Mouse (Mus musculus): ENCODE results near the gene Gpx8. TPM values are rescaled to one million over a fixed set of nuclear protein-coding genes. Genes with fewer than 3 reads are reported as not detected.
A peak's percentile ranks its signal among the peaks of the same experiment; 100 is the strongest.

Gpx8 gene
- polyA plus RNA-seq (2015; fragmentation: Nextera tagmentation; extraction: Ambion mirVana) = 80.4 and 91.0 TPM in 2 replicates

DNA sequence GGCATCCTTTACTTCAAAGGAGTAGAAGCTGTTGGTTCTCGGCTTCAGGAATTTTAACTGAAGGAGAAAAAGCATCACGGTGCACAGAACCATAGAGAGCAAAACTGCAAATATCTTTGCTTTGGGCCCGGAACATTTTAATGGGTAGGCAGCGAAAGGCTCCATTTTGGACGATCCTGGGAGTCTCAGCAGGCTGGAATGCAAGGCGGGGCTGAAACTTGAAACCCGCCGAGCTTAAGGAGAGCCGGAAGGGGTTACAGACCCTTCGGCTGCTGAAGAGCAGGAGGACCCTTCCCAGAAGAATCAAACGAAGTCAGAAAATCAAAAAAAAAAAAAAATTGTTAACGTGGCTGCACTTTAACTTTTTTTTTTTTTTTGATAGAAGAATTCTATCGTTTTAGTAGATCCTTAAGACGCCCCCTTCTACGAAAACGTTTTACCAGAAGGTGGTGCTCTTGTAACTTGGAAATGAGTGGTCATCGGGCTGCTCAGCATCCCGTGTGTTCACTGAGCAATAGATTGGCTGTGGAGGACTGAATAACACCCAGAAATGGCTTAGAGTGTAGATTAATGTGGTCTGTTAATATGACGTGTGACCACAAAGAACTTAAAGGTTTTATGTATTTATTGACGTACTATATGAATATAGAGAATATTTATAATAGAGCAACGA lies at the start of gene Gpx8:
TSS of gene Gpx8 (minus strand) at position 200 of the 673 bp plus-strand sequence.
- Histone ChIP-seq H3K4me2 (ENCODE audit: low read depth, low read length) (peak within 1 kb of the TSS; percentile 48), H3K4me3 (ENCODE audit: low read length) (peak within 1 kb of the TSS; percentile 55), H3K36me3 (ENCODE audit: control insufficient read depth, insufficient read depth, low read length) (peaks cover 5% of the 10 kb centered on the region; the same call in 1 of the 2 replicates), H3K4me1 (ENCODE audit: control insufficient read depth, insufficient read depth, low read length) (no peaks in the 10 kb centered on the region; the same call in 1 of the 2 replicates), H3K9me3 (ENCODE audit: control insufficient read depth, low read length) (no peaks in the 10 kb centered on the region), H3K27me3 (replicated peaks; ENCODE audit: control insufficient read depth, insufficient read depth, low read length) (no peaks in the 10 kb centered on the region), H3K27ac (ENCODE audit: low read length) (peak within 1 kb of the TSS; percentile 45), H3K9ac (ENCODE audit: low read depth, low read length) (peak within 1 kb of the TSS; percentile 67)
- ATAC-seq = peak; percentile 93
- WGBS = 4% methylated on average over 21 of the region's 21 CpGs

DNA sequence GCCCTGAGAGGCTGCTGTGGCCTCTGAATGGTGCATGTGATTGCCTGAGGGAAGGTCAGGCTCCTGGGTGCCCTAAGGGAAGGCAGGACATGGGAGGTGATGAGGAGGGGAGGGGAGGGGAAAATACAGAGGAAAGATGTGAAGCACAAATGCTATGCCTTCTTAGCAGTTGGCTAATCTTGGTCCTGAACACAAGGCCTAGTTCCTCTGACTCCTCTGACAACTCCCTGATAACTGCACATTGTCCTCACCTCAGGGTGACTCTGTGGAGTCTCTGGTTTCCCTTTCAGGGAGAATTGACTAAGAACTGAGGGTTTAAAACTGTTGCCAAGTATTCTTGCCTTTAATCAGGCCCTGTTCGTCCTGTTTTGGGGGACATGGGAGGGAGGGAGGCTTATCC lies 48.4 kb upstream of the Gpx8 start:
- H3K36me3 ChIP-seq (ENCODE audit: control insufficient read depth, insufficient read depth, low read length) = no peaks in the 10 kb centered on the region
- H3K4me3 ChIP-seq (ENCODE audit: low read length) = no peak overlapping the region
- H3K9me3 ChIP-seq (ENCODE audit: control insufficient read depth, low read length) = no peaks in the 10 kb centered on the region
- H3K27ac ChIP-seq (ENCODE audit: low read length) = no peak overlapping the region
- no peak overlapping the region for H3K9ac ChIP-seq (ENCODE audit: low read depth, low read length)
- H3K27me3 ChIP-seq (replicated peaks; ENCODE audit: control insufficient read depth, insufficient read depth, low read length) = no peaks in the 10 kb centered on the region
- no peak overlapping the region for H3K4me2 ChIP-seq (ENCODE audit: low read depth, low read length)
- whole genome bisulfite sequencing = 70% methylated on average over 1 of the region's 1 CpGs
- no peaks in the 10 kb centered on the region for H3K4me1 ChIP-seq (ENCODE audit: control insufficient read depth, insufficient read depth, low read length)
- no peak for ATAC-seq

DNA sequence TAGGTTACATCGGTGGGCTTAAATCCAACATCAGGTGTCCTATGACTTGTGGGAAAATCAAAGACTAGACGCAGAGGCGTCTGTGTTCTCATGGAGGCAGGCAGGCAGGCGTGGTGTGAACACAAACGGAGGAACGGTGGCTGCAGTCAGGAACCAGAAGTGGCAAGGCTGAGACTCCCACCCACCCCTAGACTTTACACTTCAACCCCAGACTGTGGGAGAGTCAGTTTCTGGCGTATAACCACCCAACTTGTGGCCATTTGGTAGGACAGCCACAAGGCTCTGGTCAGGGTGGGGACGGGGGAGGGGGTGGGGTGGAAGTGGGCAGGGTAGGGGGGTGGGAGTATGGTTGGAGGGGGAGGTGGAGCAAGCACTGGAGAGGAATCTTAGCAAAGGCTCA lies 44.3 kb upstream of the Gpx8 start:
- no peak overlapping the region for H3K27ac ChIP-seq (ENCODE audit: low read length)
- H3K36me3 ChIP-seq (ENCODE audit: control insufficient read depth, insufficient read depth, low read length) = no peaks in the 10 kb centered on the region
- no peak overlapping the region for H3K9ac ChIP-seq (ENCODE audit: low read depth, low read length)
- H3K9me3 ChIP-seq (ENCODE audit: control insufficient read depth, low read length) = no peaks in the 10 kb centered on the region
- WGBS = 66% methylated on average over 8 of the region's 8 CpGs
- H3K27me3 ChIP-seq (replicated peaks; ENCODE audit: control insufficient read depth, insufficient read depth, low read length) = no peaks in the 10 kb centered on the region
- H3K4me1 ChIP-seq (ENCODE audit: control insufficient read depth, insufficient read depth, low read length) = no peaks in the 10 kb centered on the region
- no peak overlapping the region for H3K4me2 ChIP-seq (ENCODE audit: low read depth, low read length)
- no peak for ATAC-seq
- H3K4me3 ChIP-seq (ENCODE audit: low read length) = no peak overlapping the region

DNA sequence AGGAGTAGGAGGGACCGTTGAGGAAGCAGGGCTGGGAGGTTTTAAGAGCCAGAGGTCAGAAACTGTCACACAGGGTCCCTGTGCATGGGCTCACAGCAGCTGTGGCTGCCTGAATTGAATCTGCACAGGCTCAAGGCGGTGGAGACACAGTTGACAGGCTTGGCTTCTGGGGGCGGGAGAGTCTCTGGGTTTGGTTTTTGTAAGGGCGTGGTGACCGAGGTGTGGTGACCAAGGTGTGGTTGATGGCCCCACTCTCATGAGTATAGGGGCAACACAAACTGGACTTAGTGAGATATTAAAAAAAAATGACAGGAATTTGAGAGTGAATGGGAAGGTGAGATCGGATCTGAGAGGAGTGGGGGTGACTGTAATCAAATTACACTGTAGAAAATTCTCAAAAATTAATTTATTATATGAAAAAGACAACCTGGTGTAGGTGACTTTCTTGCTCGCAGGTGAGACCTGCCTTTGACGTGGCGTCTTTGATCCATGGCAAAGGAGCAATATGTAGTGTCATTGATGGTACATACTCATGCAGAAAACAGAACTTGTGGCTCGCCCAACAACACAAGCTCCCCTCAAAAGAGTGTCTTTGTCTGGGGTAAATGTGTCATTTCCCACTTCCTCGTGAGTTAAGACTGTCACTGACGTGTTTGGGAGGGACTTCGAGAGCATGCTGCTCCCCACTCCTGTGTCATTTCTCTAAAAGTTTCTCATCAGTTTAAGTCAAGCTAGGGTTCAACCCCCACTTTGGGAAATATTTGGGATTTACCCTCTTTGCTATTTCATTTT lies 41.2 kb upstream of the Gpx8 start:
- no peak overlapping the region for H3K9ac ChIP-seq (ENCODE audit: low read depth, low read length)
- no peaks in the 10 kb centered on the region for H3K27me3 ChIP-seq (replicated peaks; ENCODE audit: control insufficient read depth, insufficient read depth, low read length)
- H3K4me2 ChIP-seq (ENCODE audit: low read depth, low read length) = no peak overlapping the region
- H3K36me3 ChIP-seq (ENCODE audit: control insufficient read depth, insufficient read depth, low read length) = no peaks in the 10 kb centered on the region
- H3K4me1 ChIP-seq (ENCODE audit: control insufficient read depth, insufficient read depth, low read length) = no peaks in the 10 kb centered on the region
- 81% methylated on average over 13 of the region's 13 CpGs for WGBS
- H3K4me3 ChIP-seq (ENCODE audit: low read length) = no peak overlapping the region
- no peaks in the 10 kb centered on the region for H3K9me3 ChIP-seq (ENCODE audit: control insufficient read depth, low read length)
- no peak for ATAC-seq
- no peak overlapping the region for H3K27ac ChIP-seq (ENCODE audit: low read length)

DNA sequence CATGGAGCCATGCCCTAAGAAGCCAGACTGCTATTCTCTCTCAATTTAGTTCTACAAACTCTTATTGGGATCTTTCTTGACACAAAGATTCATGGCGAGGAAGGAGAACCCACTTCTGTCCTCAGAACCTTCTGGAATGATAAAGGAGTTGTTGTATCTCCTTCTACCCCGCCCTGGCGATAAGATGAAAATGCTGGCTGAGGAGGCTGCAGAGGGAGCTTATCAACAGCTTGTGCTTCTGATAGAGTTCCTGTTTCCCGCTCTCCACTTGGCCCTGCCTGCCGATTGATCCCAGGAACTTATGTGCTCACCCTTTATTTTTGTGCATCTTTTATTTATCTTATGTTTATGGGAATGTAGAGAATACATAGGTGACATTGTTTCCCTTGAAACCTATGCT lies 38.5 kb upstream of the Gpx8 start:
- no peak overlapping the region for H3K4me2 ChIP-seq (ENCODE audit: low read depth, low read length)
- no peaks in the 10 kb centered on the region for H3K27me3 ChIP-seq (replicated peaks; ENCODE audit: control insufficient read depth, insufficient read depth, low read length)
- no peak overlapping the region for H3K4me3 ChIP-seq (ENCODE audit: low read length)
- WGBS = 51% methylated on average over 5 of the region's 5 CpGs
- H3K27ac ChIP-seq (ENCODE audit: low read length) = no peak overlapping the region
- no peak overlapping the region for H3K9ac ChIP-seq (ENCODE audit: low read depth, low read length)
- no peak for ATAC-seq
- no peaks in the 10 kb centered on the region for H3K36me3 ChIP-seq (ENCODE audit: control insufficient read depth, insufficient read depth, low read length)
- no peaks in the 10 kb centered on the region for H3K9me3 ChIP-seq (ENCODE audit: control insufficient read depth, low read length)
- no peaks in the 10 kb centered on the region for H3K4me1 ChIP-seq (ENCODE audit: control insufficient read depth, insufficient read depth, low read length)

DNA sequence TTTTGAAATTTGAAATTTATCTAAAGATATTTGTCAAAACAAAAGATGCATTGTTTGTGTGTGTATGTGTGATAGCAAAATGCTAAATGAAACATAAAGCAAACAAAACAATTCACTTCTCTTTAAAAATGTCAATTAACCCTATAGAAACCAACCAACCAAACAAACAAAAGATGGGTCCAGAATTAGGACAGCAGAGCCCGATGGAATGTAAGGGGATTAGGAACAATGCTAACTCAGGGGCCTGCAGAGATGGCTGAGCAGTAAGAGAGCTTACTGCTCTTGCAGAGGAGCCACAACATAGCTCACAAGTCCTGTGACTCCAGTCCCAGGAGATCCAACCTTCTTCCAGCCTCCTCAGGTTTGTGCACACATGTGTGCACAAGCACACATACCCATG lies 35.9 kb upstream of the Gpx8 start:
- Histone ChIP-seq H3K36me3 (ENCODE audit: control insufficient read depth, insufficient read depth, low read length) (no peaks in the 10 kb centered on the region), H3K9ac (ENCODE audit: low read depth, low read length) (no peak overlapping the region), H3K4me1 (ENCODE audit: control insufficient read depth, insufficient read depth, low read length) (no peaks in the 10 kb centered on the region), H3K9me3 (ENCODE audit: control insufficient read depth, low read length) (no peaks in the 10 kb centered on the region), H3K27me3 (replicated peaks; ENCODE audit: control insufficient read depth, insufficient read depth, low read length) (no peaks in the 10 kb centered on the region), H3K27ac (ENCODE audit: low read length) (no peak overlapping the region), H3K4me2 (ENCODE audit: low read depth, low read length) (no peak overlapping the region), H3K4me3 (ENCODE audit: low read length) (no peak overlapping the region)
- 60% methylated on average over 1 of the region's 1 CpGs for WGBS
- ATAC-seq = no peak

DNA sequence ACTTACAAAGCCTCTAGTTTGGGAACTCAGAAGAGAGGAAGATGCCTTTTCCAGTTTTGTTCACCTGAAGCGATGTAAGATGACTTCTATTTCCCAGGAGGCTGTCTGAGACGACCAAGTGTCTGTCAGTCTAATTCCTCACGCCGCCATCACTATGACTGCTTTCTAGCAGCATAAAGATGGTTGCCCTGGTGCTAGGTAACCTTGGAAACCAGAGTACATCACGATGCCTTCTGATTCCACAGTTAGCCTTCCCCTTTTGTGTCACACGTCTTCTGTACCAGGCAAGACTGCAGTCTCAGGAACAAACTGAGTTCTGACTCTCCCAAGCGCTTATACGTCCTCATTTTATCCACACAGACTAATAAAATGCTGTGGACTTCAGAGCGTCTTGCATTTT lies 32.8 kb upstream of the Gpx8 start:
- H3K4me2 ChIP-seq (ENCODE audit: low read depth, low read length) = no peak overlapping the region
- no peak for ATAC-seq
- H3K9ac ChIP-seq (ENCODE audit: low read depth, low read length) = no peak overlapping the region
- 82% methylated on average over 9 of the region's 9 CpGs for WGBS
- no peak overlapping the region for H3K27ac ChIP-seq (ENCODE audit: low read length)
- H3K36me3 ChIP-seq (ENCODE audit: control insufficient read depth, insufficient read depth, low read length) = no peaks in the 10 kb centered on the region
- no peaks in the 10 kb centered on the region for H3K9me3 ChIP-seq (ENCODE audit: control insufficient read depth, low read length)
- H3K4me3 ChIP-seq (ENCODE audit: low read length) = no peak overlapping the region
- no peaks in the 10 kb centered on the region for H3K27me3 ChIP-seq (replicated peaks; ENCODE audit: control insufficient read depth, insufficient read depth, low read length)
- H3K4me1 ChIP-seq (ENCODE audit: control insufficient read depth, insufficient read depth, low read length) = no peaks in the 10 kb centered on the region

DNA sequence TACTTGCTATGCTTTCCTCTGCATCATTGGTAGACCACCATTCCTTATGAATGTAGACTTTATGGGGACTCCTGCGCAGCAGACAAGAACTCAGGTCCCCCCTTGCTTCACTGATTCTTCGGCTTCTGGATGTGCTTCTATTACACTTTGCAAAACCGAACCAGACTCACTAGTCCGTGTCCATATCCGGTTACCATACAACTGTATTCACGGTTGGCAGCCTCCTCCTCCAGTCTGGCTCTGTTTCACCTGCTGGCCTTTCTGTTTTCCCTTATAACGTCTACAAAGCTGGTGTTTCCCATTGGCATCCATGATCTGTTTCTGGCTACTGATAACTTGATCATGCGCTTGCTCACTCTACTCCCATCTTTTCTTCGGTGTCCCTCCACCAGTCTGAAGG lies 18.3 kb upstream of the Gpx8 start:
- no peak overlapping the region for H3K27ac ChIP-seq (ENCODE audit: low read length)
- no peak overlapping the region for H3K4me3 ChIP-seq (ENCODE audit: low read length)
- no peak overlapping the region for H3K4me2 ChIP-seq (ENCODE audit: low read depth, low read length)
- H3K36me3 ChIP-seq (ENCODE audit: control insufficient read depth, insufficient read depth, low read length) = no peaks in the 10 kb centered on the region
- 90% methylated on average over 9 of the region's 9 CpGs for WGBS
- H3K9me3 ChIP-seq (ENCODE audit: control insufficient read depth, low read length) = no peaks in the 10 kb centered on the region
- ATAC-seq = no peak
- H3K4me1 ChIP-seq (ENCODE audit: control insufficient read depth, insufficient read depth, low read length) = no peaks in the 10 kb centered on the region
- no peaks in the 10 kb centered on the region for H3K27me3 ChIP-seq (replicated peaks; ENCODE audit: control insufficient read depth, insufficient read depth, low read length)
- H3K9ac ChIP-seq (ENCODE audit: low read depth, low read length) = no peak overlapping the region

DNA sequence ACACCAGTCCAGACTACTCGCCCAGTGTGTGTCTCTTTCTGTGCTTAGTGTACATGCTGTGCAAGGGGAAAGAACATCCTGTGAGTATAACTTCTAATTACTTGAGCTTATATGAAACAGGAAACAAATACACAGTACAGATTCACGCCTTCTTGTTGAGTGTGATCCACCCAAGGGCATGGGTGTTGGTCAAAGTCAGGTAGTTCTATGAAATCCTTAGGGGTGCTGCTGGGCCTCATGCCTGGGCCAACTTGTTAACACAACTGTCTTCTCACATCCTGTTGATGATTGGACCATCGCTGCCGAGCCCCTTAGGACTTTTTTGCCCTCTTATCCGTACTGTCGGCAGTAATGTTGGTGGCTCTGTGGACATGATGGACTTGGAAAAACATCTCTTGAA lies 15.5 kb upstream of the Gpx8 start:
- H3K4me2 ChIP-seq (ENCODE audit: low read depth, low read length) = no peak overlapping the region
- no peak for ATAC-seq
- 90% methylated on average over 6 of the region's 6 CpGs for WGBS

More for the DNA sequence above, 15.5 kb upstream of the Gpx8 start:
- Histone ChIP-seq H3K36me3 (ENCODE audit: control insufficient read depth, insufficient read depth, low read length) (no peaks in the 10 kb centered on the region), H3K27ac (ENCODE audit: low read length) (no peak overlapping the region), H3K4me1 (ENCODE audit: control insufficient read depth, insufficient read depth, low read length) (no peaks in the 10 kb centered on the region), H3K9ac (ENCODE audit: low read depth, low read length) (no peak overlapping the region), H3K9me3 (ENCODE audit: control insufficient read depth, low read length) (no peaks in the 10 kb centered on the region), H3K4me3 (ENCODE audit: low read length) (no peak overlapping the region), H3K27me3 (replicated peaks; ENCODE audit: control insufficient read depth, insufficient read depth, low read length) (no peaks in the 10 kb centered on the region)
